In genomic region chr17:80939833-80940232, GRCm38 (mm10) we compare ENCODE assay signal across 27 mouse cellular contexts. TPM values are rescaled to one million over a fixed set of nuclear protein-coding genes. Genes with fewer than 3 reads are reported as not detected.
"Had no signal": no experiment of that assay in that cellular context is flagged by ENCODE, and none has a peak within 500 bp of the region (broad histone marks: within the 10 kb centered on the region; RNA-seq: fewer than 3 reads in every experiment).

No protein-coding gene starts in this region.

- H3K4me2 ChIP-seq: limb, embryonic 13.5 days; liver, embryonic 12.5 days; liver, embryonic 15.5 days; lung, embryonic 15.5 days; midbrain, embryonic 12.5 days; midbrain, embryonic 15.5 days; neural tube, embryonic 13.5 days had no signal

- H3K9me3 ChIP-seq: limb, embryonic 10.5 days; limb, embryonic 13.5 days; liver, embryonic 12.5 days; liver, embryonic 15.5 days; lung, embryonic 15.5 days; midbrain, embryonic 12.5 days; midbrain, embryonic 15.5 days; neural tube, embryonic 13.5 days had no signal

- ATAC-seq: intestine, embryonic 16.5 days; liver, embryonic 12.5 days; midbrain, embryonic 15.5 days had no signal

- H3K27me3 ChIP-seq: midbrain, embryonic 15.5 days; neural tube, embryonic 13.5 days had no signal

- DNase-seq: kidney, adult 18-20 months; kidney, adult 9 months; kidney, postnatal 14 days; kidney, postnatal 4 days; layer of hippocampus, adult 9-11 months; layer of hippocampus, postnatal 36 days; liver; lung, adult 18-20 months; lung, postnatal 14 days; lung, postnatal 4 days; retina, postnatal 1 day; right cerebral cortex, postnatal 4 days; thymus, postnatal 25 days had no signal

- H3K9ac ChIP-seq: limb, embryonic 13.5 days; liver, embryonic 12.5 days; liver, embryonic 15.5 days; lung, embryonic 15.5 days; midbrain, embryonic 12.5 days; midbrain, embryonic 15.5 days; neural tube, embryonic 13.5 days had no signal

- H3K4me3 ChIP-seq: limb, embryonic 10.5 days; limb, embryonic 13.5 days; liver, embryonic 12.5 days; liver, embryonic 15.5 days; lung, embryonic 15.5 days; midbrain, embryonic 12.5 days; midbrain, embryonic 15.5 days; myocyte; neural tube, embryonic 13.5 days had no signal

- H3K36me3 ChIP-seq: limb, embryonic 10.5 days; limb, embryonic 13.5 days; liver, embryonic 12.5 days; liver, embryonic 15.5 days; lung, embryonic 15.5 days; midbrain, embryonic 12.5 days; midbrain, embryonic 15.5 days; neural tube, embryonic 13.5 days had no signal

- H3K27ac ChIP-seq: limb, embryonic 10.5 days; limb, embryonic 13.5 days; liver, embryonic 12.5 days; liver, embryonic 15.5 days; lung, embryonic 15.5 days; midbrain, embryonic 12.5 days; midbrain, embryonic 15.5 days; neural tube, embryonic 13.5 days; stomach, postnatal 0 days had no signal

- H3K4me1 ChIP-seq: limb, embryonic 13.5 days; liver, embryonic 12.5 days; liver, embryonic 15.5 days; midbrain, embryonic 12.5 days; midbrain, embryonic 15.5 days had no signal

RNA-seq across cellular contexts. Expression of gene Tmem178, which starts 4.6 kb away (rescaled TPM):
- total RNA-seq: megakaryocyte-erythroid progenitor cell, adult 5-6 weeks; monocyte, adult 5-6 weeks; neutrophil, adult 5-6 weeks had no signal
- polyA plus RNA-seq: myocyte had no signal
